Mouse (Mus musculus): ENCODE measurements at regions not wholly inside any gene's neighbourhood (a gene's known extent, or its start where the extent isn't known, plus 50 kb on each side); places are given as distances from the start of the nearest gene placed in this dataset.

GRCm38 (mm10) chr14:61696290-61696842, 89.1 kb downstream of the Kcnrg start:
- no peak for DNase-seq (ENCODE audit: low read depth)

GRCm38 (mm10) chr14:61696886-61697554, 89.8 kb downstream of the Kcnrg start:
- DNase-seq (ENCODE audit: low read depth) = no peak

GRCm38 (mm10) chr14:61697704-61698103, 90.4 kb downstream of the Kcnrg start:
- DNase-seq (ENCODE audit: low read depth) = no peak

GRCm38 (mm10) chr14:61698358-61699055, 91.2 kb downstream of the Kcnrg start:
- DNase-seq (ENCODE audit: low read depth) = peak; percentile 55

- no peak for DNase-seq (ENCODE audit: low read depth)
These were observed 92.4 kb downstream of the Kcnrg start for GRCm38 (mm10) chr14:61699638-61700037.

- DNase-seq (ENCODE audit: low read depth) = no peak
These were observed 93.9 kb downstream of the Kcnrg start for GRCm38 (mm10) chr14:61701131-61701530.

- DNase-seq (ENCODE audit: low read depth) = no peak
These were observed 96.7 kb downstream of the Kcnrg start for GRCm38 (mm10) chr14:61703916-61704315.

- no peak for DNase-seq (ENCODE audit: low read depth)
These were observed 99.7 kb downstream of the Kcnrg start for GRCm38 (mm10) chr14:61706984-61707383.

- no peak for DNase-seq (ENCODE audit: low read depth)
These were observed 101.1 kb downstream of the Kcnrg start for GRCm38 (mm10) chr14:61708331-61708730.

- DNase-seq (ENCODE audit: low read depth) = peak; percentile 55
These were observed 108.5 kb downstream of the Kcnrg start for GRCm38 (mm10) chr14:61715746-61716145.

- no peak for DNase-seq (ENCODE audit: low read depth)
These were observed 111.3 kb downstream of the Kcnrg start for GRCm38 (mm10) chr14:61718392-61719124.

GRCm38 (mm10) chr14:61721302-61721701, 114.0 kb downstream of the Kcnrg start:
- no peak for DNase-seq (ENCODE audit: low read depth)

GRCm38 (mm10) chr14:61724942-61725341, 117.7 kb downstream of the Kcnrg start:
- DNase-seq (ENCODE audit: low read depth) = no peak

GRCm38 (mm10) chr14:61728562-61728961, 121.3 kb downstream of the Kcnrg start:
- no peak for DNase-seq (ENCODE audit: low read depth)

GRCm38 (mm10) chr14:61735541-61735940, 128.3 kb downstream of the Kcnrg start:
- DNase-seq (ENCODE audit: low read depth) = no peak

GRCm38 (mm10) chr14:61736384-61737322, 129.4 kb downstream of the Kcnrg start:
- DNase-seq (ENCODE audit: low read depth) = peak; percentile 68

GRCm38 (mm10) chr14:61737504-61738040, 130.3 kb downstream of the Kcnrg start:
- peak; percentile 28 for DNase-seq (ENCODE audit: low read depth)

- DNase-seq (ENCODE audit: low read depth) = no peak
These were observed 132.2 kb downstream of the Kcnrg start for GRCm38 (mm10) chr14:61739453-61739852.

GRCm38 (mm10) chr14:61743855-61744408, 136.7 kb downstream of the Kcnrg start:
- no peak for DNase-seq (ENCODE audit: low read depth)

- DNase-seq (ENCODE audit: low read depth) = no peak
These were observed 146.2 kb downstream of the Kcnrg start for GRCm38 (mm10) chr14:61753421-61753820.

- DNase-seq (ENCODE audit: low read depth) = no peak
These were observed 149.4 kb downstream of the Kcnrg start for GRCm38 (mm10) chr14:61756651-61757050.

Measured in naive thymus-derived CD4-positive, alpha-beta T cell, adult 2 months (primary cell).